Mouse (Mus musculus): ENCODE results near the gene Jarid2.
A peak's percentile ranks its signal among the peaks of the same experiment; 100 is the strongest.

- TF ChIP-seq POLR2A (IDR thresholded peaks at IDR 0.05; ENCODE audit: insufficient read length, low read depth) (no peak), MYOG (IDR thresholded peaks at IDR 0.05; ENCODE audit: control insufficient read depth in 1 of 3, insufficient read depth in 1 of 3, insufficient read length in 2 of 3, low read depth in 2 of 3) (no peak), POLR2AphosphoS2 (IDR thresholded peaks at IDR 0.05; ENCODE audit: insufficient read length, low read depth) (no peak), E2F4 (IDR thresholded peaks at IDR 0.05; ENCODE audit: insufficient read depth) (no peak), USF1 (IDR thresholded peaks at IDR 0.05; ENCODE audit: low read depth) (no peak), MAX (IDR thresholded peaks at IDR 0.05; ENCODE audit: low read depth) (no peak), SRF (IDR thresholded peaks at IDR 0.05; ENCODE audit: control insufficient read depth, insufficient read length, low read depth) (peak; percentile 41), TCF12 (IDR thresholded peaks at IDR 0.05; ENCODE audit: insufficient read depth, poor library complexity, severe bottlenecking) (no peak)
These were observed 174.1 kb downstream of the Jarid2 start for GRCm38 (mm10) chr13:44903416-44903815.
